Mouse (Mus musculus): ENCODE measurements around the gene Slc23a4. TPM values are rescaled to one million over a fixed set of nuclear protein-coding genes. Genes with fewer than 3 reads are reported as not detected.

Slc23a4 gene
- polyA plus RNA-seq, 1 experiment from 2014 or later: 0.91 TPM

DNA sequence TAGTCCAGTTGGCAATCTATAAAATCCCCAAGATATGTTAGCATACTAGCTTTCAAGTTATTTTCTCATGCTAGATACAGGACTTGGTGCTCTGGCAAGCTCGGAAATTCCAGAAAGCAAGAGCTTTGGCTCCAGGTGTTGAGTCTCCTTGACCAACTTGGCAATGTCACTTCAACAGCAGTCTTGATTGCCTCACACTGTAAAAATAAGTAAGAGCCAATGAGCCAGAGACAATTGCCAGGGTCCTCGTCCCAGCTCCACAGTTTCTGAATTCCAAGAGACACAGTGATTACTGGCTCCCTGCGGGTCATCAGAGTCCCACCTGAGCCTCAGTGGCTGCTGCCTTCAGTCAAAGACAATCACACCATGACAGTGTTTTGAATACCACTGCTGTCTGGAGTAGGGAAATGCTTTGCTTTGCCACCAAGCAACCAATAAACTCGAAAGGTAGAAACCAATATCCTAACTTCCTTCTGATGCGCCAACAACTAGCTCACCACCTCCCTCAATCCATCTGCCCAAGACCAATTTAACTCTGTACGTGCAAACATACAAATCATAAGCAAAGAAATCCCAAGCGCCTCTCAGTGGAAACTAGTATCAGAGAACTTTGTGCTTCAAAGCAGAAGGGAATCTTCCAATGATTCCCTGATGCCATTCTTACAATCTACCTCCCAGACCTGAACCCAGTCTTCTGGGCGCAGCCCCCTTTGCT lies 78.4 kb downstream of the Slc23a4 start:
- H3K4me2 ChIP-seq (replicated peaks): peak overlapping the region; percentile 71
- H3K4me3 ChIP-seq: peak overlapping the region; percentile 62
- H3K27ac ChIP-seq: peak overlapping the region; percentile 71; the same call in 1 of the 2 replicates
- no peak for ATAC-seq (ENCODE audit: insufficient number of reproducible peaks, insufficient read depth, low FRiP score, low TSS enrichment)
- H3K27me3 ChIP-seq: no peaks in the 10 kb centered on the region
- H3K9ac ChIP-seq: peak overlapping the region; percentile 67
- 56% methylated on average over 8 of the region's 8 CpGs for WGBS
- peaks cover 6% of the 10 kb centered on the region for H3K4me1 ChIP-seq
- H3K9me3 ChIP-seq: no peaks in the 10 kb centered on the region
- H3K36me3 ChIP-seq: peaks cover 28% of the 10 kb centered on the region

DNA sequence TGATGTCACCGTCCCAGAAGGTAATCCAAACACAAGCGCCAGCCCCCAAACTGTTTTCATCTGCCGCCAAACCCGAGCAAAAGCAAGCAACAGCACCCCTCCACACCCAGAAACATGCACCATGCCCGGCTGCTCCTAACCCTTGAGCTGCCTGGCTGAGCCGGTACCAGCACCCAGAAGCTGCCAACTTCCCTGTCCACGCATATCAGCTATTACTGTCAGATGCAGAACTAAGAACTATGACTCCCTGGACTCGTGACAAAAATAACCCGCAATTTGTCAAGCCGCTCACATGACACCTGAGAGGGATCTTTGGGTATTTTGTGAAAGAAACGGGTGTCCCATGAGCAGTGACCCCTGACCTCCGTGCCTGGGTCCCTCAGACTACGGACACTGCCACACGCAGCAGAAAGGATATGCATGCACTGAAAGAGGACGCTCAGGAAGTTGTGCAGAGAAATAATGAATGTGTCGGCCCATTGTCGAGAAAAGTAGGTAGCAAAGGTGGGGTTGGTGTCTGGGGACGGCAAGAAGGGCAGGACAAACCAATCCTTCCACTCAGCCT lies 80.4 kb downstream of the Slc23a4 start:
- Histone ChIP-seq H3K27ac (no peak overlapping the region), H3K27me3 (no peaks in the 10 kb centered on the region), H3K4me2 (replicated peaks) (no peak overlapping the region), H3K4me3 (no peak overlapping the region), H3K36me3 (peaks cover 38% of the 10 kb centered on the region), H3K9ac (no peak overlapping the region), H3K4me1 (peaks cover 6% of the 10 kb centered on the region), H3K9me3 (no peaks in the 10 kb centered on the region)
- 76% methylated on average over 18 of the region's 18 CpGs for WGBS
- ATAC-seq (ENCODE audit: insufficient number of reproducible peaks, insufficient read depth, low FRiP score, low TSS enrichment): no peak

DNA sequence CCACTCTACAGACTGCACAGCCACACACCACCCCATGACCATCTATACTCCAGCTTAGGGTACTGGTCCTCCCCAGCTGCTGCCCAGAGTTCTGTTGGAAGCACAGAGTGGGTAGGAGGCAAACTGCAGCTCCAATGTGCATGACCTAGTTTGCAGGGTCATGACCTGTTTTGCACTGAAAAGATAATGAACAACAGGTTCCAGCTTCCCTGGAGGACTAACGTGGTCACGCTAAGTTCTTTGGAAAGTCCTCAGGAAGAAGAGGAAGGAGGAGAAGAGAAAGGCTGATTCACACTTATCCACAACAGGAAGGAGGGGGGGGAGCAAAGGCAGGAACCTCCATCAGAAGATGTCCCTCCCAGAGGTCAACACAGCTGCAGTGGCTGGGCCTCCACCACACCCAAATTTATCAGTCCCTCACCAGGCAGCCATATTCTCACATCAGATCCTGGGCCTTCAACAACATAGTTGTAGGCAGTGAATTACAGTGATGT lies 81.0 kb downstream of the Slc23a4 start:
- H3K36me3 ChIP-seq: peaks cover 38% of the 10 kb centered on the region
- H3K27ac ChIP-seq: no peak overlapping the region
- H3K4me1 ChIP-seq: peaks cover 6% of the 10 kb centered on the region
- H3K9ac ChIP-seq: no peak overlapping the region
- no peaks in the 10 kb centered on the region for H3K27me3 ChIP-seq
- 37% methylated on average over 2 of the region's 2 CpGs for WGBS
- ATAC-seq (ENCODE audit: insufficient number of reproducible peaks, insufficient read depth, low FRiP score, low TSS enrichment): no peak
- H3K4me3 ChIP-seq: no peak overlapping the region
- no peak overlapping the region for H3K4me2 ChIP-seq (replicated peaks)
- no peaks in the 10 kb centered on the region for H3K9me3 ChIP-seq

DNA sequence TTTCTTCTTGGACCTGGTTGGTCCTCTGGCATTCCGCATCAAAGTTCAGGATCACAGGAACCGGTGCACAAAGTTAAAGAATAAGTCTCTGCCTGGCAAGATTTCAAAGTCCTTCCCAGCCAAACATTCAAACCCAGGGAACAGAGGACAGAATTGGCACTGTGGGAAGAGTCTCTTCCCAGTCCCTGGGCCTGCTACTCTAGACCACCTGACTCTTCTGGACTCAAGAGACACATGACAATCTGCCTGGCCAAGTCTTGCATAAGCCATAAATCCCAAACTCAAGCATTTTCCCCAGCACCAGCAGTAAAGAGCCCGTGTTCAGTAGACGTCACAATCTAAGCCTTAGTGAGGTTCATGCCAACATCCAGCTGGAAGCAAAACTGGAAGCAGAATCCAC lies 81.5 kb downstream of the Slc23a4 start:
- H3K36me3 ChIP-seq: peaks cover 42% of the 10 kb centered on the region
- H3K9ac ChIP-seq: no peak overlapping the region
- 93% methylated on average over 4 of the region's 4 CpGs for WGBS
- peaks cover 6% of the 10 kb centered on the region for H3K4me1 ChIP-seq
- H3K9me3 ChIP-seq: no peaks in the 10 kb centered on the region
- no peak for ATAC-seq (ENCODE audit: insufficient number of reproducible peaks, insufficient read depth, low FRiP score, low TSS enrichment)
- H3K4me3 ChIP-seq: no peak overlapping the region
- no peaks in the 10 kb centered on the region for H3K27me3 ChIP-seq
- H3K27ac ChIP-seq: no peak overlapping the region
- H3K4me2 ChIP-seq (replicated peaks): no peak overlapping the region

DNA sequence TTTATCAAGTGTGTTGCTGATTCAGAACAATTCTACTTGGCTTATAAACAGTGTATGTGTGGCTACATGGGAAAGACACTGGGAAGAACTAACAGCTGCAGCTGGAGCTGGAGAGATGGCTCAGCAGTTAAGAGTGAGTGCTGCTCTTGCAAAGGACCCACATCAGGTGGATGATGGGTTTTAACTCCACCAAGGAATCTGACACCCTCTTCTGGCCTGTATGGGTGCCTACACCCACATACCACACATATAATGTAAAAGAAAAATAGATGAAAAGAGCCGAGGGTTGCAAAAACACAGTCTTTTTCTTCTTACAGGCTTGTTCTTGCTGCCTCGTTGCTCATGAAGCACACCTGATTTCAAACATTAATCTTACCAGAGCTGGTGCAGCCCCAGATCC lies 82.1 kb downstream of the Slc23a4 start:
- H3K4me2 ChIP-seq (replicated peaks): no peak overlapping the region
- H3K27ac ChIP-seq: no peak overlapping the region
- peaks cover 46% of the 10 kb centered on the region for H3K36me3 ChIP-seq
- no peaks in the 10 kb centered on the region for H3K27me3 ChIP-seq
- H3K9me3 ChIP-seq: no peaks in the 10 kb centered on the region
- peaks cover 6% of the 10 kb centered on the region for H3K4me1 ChIP-seq
- no peak for ATAC-seq (ENCODE audit: insufficient number of reproducible peaks, insufficient read depth, low FRiP score, low TSS enrichment)
- H3K4me3 ChIP-seq: no peak overlapping the region
- 77% methylated on average over 2 of the region's 2 CpGs for WGBS
- no peak overlapping the region for H3K9ac ChIP-seq

DNA sequence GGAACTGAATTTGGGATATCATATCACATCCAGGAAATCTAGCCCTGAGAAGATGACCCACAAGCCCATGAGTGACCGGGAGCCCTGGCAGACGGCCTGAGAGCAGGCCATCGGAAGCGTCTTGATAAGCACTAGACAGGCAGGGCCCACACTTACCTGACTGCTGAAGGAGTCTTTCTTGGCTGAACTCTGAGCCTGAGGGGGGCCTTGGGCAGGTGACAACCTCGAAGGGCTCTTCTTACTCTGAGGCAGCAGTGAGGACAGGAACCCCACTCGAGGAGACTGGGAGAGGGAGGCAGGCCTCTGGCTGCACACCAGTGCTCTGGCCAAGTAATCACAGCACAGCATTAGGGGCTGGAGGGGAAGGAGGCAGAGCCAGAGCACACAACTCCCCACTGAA lies 83.8 kb downstream of the Slc23a4 start:
- H3K4me3 ChIP-seq: no peak overlapping the region
- 86% methylated on average over 6 of the region's 6 CpGs for WGBS
- H3K4me1 ChIP-seq: no peaks in the 10 kb centered on the region
- H3K27ac ChIP-seq: no peak overlapping the region
- ATAC-seq (ENCODE audit: insufficient number of reproducible peaks, insufficient read depth, low FRiP score, low TSS enrichment): no peak
- H3K36me3 ChIP-seq: peaks cover 56% of the 10 kb centered on the region
- H3K27me3 ChIP-seq: no peaks in the 10 kb centered on the region
- H3K9ac ChIP-seq: no peak overlapping the region
- H3K9me3 ChIP-seq: no peaks in the 10 kb centered on the region
- no peak overlapping the region for H3K4me2 ChIP-seq (replicated peaks)

DNA sequence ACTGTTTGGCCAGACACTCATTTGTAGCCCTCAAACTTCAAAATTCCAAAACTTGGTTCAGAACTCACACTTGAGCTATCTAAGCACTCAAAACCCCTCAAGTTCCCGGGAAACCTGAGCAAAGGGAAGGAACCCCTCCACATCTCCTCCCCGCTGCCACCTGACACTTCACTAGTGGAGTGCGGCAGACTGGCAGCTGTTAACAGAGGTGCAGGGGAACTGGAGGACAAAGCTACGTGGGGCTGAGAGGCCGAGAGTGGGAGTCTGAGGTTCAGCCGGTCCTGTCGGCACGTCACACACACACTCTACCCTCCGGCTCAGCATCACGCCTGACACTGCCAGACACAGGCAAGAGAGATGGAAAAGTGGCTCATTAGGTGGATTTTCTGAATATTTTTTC lies 84.4 kb downstream of the Slc23a4 start:
- 82% methylated on average over 10 of the region's 10 CpGs for WGBS
- H3K9ac ChIP-seq: no peak overlapping the region
- ATAC-seq (ENCODE audit: insufficient number of reproducible peaks, insufficient read depth, low FRiP score, low TSS enrichment): no peak

DNA sequence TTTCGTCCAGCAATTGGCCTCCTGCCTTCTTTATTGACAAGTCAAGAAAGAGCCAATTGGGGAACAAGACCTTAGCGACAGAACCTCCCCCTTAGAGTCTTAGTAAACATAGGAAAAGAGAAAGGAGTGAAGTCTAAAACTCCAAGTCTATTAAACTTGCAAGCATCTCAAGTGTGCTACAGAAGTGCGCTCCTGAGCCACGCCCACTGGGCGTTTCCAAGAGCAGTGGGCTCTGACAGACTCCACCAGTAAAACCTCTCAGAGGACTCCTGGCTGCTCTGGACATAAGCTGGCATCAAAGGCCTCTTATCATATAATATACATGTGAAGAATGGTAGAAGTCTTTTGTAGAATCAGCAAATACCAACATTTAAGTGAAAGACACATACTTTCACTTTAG lies 84.8 kb downstream of the Slc23a4 start:
- H3K9ac ChIP-seq: no peak overlapping the region
- no peak overlapping the region for H3K27ac ChIP-seq
- ATAC-seq (ENCODE audit: insufficient number of reproducible peaks, insufficient read depth, low FRiP score, low TSS enrichment): no peak
- 83% methylated on average over 5 of the region's 5 CpGs for WGBS
- no peak overlapping the region for H3K4me3 ChIP-seq
- no peaks in the 10 kb centered on the region for H3K27me3 ChIP-seq
- no peaks in the 10 kb centered on the region for H3K9me3 ChIP-seq
- peaks cover 62% of the 10 kb centered on the region for H3K36me3 ChIP-seq
- no peaks in the 10 kb centered on the region for H3K4me1 ChIP-seq
- H3K4me2 ChIP-seq (replicated peaks): no peak overlapping the region

More for the DNA sequence above, 84.4 kb downstream of the Slc23a4 start:
- H3K27me3 ChIP-seq: no peaks in the 10 kb centered on the region
- no peaks in the 10 kb centered on the region for H3K4me1 ChIP-seq
- H3K9me3 ChIP-seq: no peaks in the 10 kb centered on the region
- H3K36me3 ChIP-seq: peaks cover 61% of the 10 kb centered on the region
- no peak overlapping the region for H3K4me3 ChIP-seq
- no peak overlapping the region for H3K27ac ChIP-seq
- no peak overlapping the region for H3K4me2 ChIP-seq (replicated peaks)

DNA sequence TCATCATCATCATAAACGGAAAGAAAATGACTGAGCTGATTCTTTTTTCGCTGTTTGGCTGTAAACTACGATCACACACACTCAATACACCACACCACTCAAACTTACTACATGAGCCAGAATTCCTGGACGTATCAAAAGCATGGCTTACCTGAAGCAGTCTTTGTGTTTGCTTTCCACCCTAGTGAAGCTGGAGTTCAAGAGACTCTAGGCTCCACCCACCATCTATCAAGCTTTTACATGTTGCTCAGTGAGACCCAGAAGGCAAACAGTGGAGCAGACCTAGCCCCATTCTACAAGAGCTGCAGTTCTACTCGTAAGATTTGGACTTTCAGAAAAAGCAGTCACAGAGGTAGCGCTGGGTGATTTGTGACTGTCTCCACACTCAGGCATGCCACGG lies 85.6 kb downstream of the Slc23a4 start:
- Histone ChIP-seq H3K4me3 (no peak overlapping the region), H3K36me3 (peaks cover 59% of the 10 kb centered on the region), H3K27ac (no peak overlapping the region), H3K4me1 (no peaks in the 10 kb centered on the region), H3K27me3 (no peaks in the 10 kb centered on the region), H3K4me2 (replicated peaks) (no peak overlapping the region), H3K9ac (no peak overlapping the region), H3K9me3 (no peaks in the 10 kb centered on the region)
- WGBS: 90% methylated on average over 7 of the region's 7 CpGs
- ATAC-seq (ENCODE audit: insufficient number of reproducible peaks, insufficient read depth, low FRiP score, low TSS enrichment): no peak

DNA sequence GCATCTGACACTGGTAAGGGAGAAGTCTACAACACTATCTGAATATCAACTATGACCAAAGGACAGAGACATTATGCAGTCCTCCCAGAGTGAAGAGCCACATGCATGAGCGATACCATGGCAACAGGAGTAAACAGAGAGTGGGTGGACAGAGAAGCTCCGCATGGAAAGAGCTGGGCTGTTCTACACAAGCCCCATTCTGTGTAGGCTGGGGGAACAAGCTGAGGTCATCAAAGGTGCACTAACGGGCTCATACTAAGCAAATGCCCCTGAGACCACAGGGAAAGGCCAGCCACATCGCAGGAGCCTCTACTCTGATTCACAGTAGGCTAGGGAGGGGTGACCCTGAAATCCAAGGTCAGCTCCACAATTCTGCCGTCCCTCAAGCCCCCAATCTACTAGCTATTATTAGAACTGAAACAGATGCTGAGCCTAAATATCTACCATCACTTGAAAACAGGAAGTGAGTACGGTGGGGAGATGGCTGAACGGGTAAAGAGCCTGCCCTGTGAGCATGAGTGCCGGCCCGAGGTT lies 86.2 kb downstream of the Slc23a4 start:
- Histone ChIP-seq H3K9me3 (no peaks in the 10 kb centered on the region), H3K9ac (no peak overlapping the region), H3K4me3 (no peak overlapping the region), H3K36me3 (peaks cover 57% of the 10 kb centered on the region), H3K4me1 (no peaks in the 10 kb centered on the region), H3K27me3 (no peaks in the 10 kb centered on the region), H3K27ac (no peak overlapping the region), H3K4me2 (replicated peaks) (no peak overlapping the region)
- WGBS: 66% methylated on average over 9 of the region's 9 CpGs
- ATAC-seq (ENCODE audit: insufficient number of reproducible peaks, insufficient read depth, low FRiP score, low TSS enrichment): no peak

DNA sequence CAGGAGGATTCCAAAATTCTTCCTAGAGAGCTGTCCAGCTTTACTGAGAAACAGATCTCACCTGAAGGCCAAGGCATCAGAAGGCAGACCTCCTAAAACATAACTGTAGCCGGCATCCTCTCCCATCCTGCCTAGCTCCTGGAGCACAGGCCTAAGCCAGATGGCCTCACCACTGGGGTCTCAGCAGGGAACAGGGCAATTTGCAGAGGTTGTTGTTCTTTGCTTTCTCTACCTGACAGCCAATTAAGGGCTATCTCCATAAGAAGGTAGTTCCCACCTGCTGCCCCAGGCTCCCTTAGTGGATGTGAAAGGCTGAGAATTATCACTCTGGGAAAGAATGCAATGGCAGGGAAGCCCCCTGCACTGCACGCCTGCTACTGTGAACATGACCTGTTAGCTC lies 87.2 kb downstream of the Slc23a4 start:
- Histone ChIP-seq H3K9ac (no peak overlapping the region), H3K4me2 (replicated peaks) (no peak overlapping the region), H3K27ac (no peak overlapping the region), H3K27me3 (no peaks in the 10 kb centered on the region), H3K4me1 (no peaks in the 10 kb centered on the region), H3K4me3 (no peak overlapping the region), H3K9me3 (no peaks in the 10 kb centered on the region), H3K36me3 (peaks cover 51% of the 10 kb centered on the region)
- 68% methylated on average over 2 of the region's 2 CpGs for WGBS
- no peak for ATAC-seq (ENCODE audit: insufficient number of reproducible peaks, insufficient read depth, low FRiP score, low TSS enrichment)

DNA sequence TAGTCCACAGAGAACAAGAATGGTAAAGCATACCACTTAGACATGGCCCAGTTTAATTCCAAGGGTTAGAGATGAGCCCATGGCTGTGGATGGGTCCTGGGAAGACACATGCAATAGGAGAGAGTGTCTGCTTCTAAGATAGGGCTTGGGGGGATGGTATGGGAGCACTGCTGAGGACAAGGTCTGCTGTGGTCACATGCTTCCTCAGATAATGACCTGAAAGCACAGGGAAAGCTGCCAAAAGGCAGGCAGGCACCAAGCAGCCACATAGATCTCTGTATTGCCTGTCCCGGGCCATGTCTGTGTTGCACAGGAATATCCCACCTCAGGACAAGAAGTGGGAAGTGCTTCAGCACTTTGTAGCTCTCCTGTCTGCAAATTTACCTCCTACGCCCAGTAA lies 89.1 kb downstream of the Slc23a4 start:
- Histone ChIP-seq H3K4me2 (replicated peaks) (no peak overlapping the region), H3K4me3 (no peak overlapping the region), H3K9me3 (no peaks in the 10 kb centered on the region), H3K27ac (no peak overlapping the region), H3K9ac (no peak overlapping the region), H3K36me3 (peaks cover 58% of the 10 kb centered on the region), H3K27me3 (no peaks in the 10 kb centered on the region), H3K4me1 (no peaks in the 10 kb centered on the region)
- WGBS: 84% methylated on average over 2 of the region's 2 CpGs
- ATAC-seq (ENCODE audit: insufficient number of reproducible peaks, insufficient read depth, low FRiP score, low TSS enrichment): no peak

Data from embryonic facial prominence, embryonic 12.5 days (tissue).